Mouse (Mus musculus) macrophage (primary cell): ENCODE data around the gene Lgsn. TPM values are rescaled to one million over a fixed set of nuclear protein-coding genes. Genes with fewer than 3 reads are reported as not detected.

ENCODE experiments used
- H3K27ac ChIP-seq: fragments of 350-480 bp; formaldehyde crosslinking; 2 replicates; pipeline ENCODE4 v1.9.0; 2021
- H3K36me3 ChIP-seq: fragments of 350-480 bp; formaldehyde crosslinking; 2 replicates; pipeline ENCODE4 v1.9.0; 2021; ENCODE audit errors: inconsistent target
- H3K4me3 ChIP-seq: fragments of 350-480 bp; formaldehyde crosslinking; 2 replicates; pipeline ENCODE4 v1.9.0; 2021; ENCODE audit errors: inconsistent target
- H3K79me2 ChIP-seq: fragments of 350-480 bp; formaldehyde crosslinking; 2 replicates; pipeline ENCODE4 v1.9.0; 2021; ENCODE audit errors: inconsistent target
- WGBS: methylation state at CpG from one replicate; pipeline ENCODE4 v1.1.7; 2026; ENCODE audit warnings: inconsistent platforms; ENCODE audit not compliant: missing documents; 5-methylcytosine and 5-hydroxymethylcytosine counted together
- polyA plus RNA-seq: library from polyadenylated mRNA; stranded (reverse); fragments of 250-400 nt; gene quantifications from 3 replicates; pipeline ENCODE4 v1.2.4, GENCODE M21; 2018; ENCODE audit warnings: inconsistent platforms
- total RNA-seq, 78 experiments: library from RNA; depleted of rRNA; stranded (reverse); fragments of 250-400 nt; gene quantifications; 1 replicate in 9 of 78; 2 replicates in 24 of 78; 3 replicates in 43 of 78; 4 replicates in 2 of 78; pipeline ENCODE4 v1.2.4; 2018; ENCODE audit warnings: inconsistent platforms in 56 of 78

Lgsn gene
- total RNA-seq (2018; cell fraction: chromatin; rRNA removed), result not detected
- total RNA-seq (2018; cell fraction: cytosol; rRNA removed), result not detected
- total RNA-seq (2018; cell fraction: nucleus; rRNA removed), result not detected
- polyA plus RNA-seq, result not detected in 3 replicates

GRCm38 (mm10) chr1:31176101-31176500, at the start of gene Lgsn:
Lgsn (plus strand) TSS chr1:31176401.
- Histone ChIP-seq H3K36me3 (no peaks in the 10 kb centered on the region), H3K27ac (no peak within 1 kb of the TSS), H3K4me3 (no peak within 1 kb of the TSS), H3K79me2 (no peaks in the 10 kb centered on the region)
- 78% methylated on average over 5 of the region's 5 CpGs for WGBS

GRCm38 (mm10) chr1:31138387-31138786, 37.8 kb upstream of the Lgsn start:
- H3K4me3 ChIP-seq, result no peak overlapping the region
- no peaks in the 10 kb centered on the region for H3K36me3 ChIP-seq
- WGBS, result 87% methylated on average over 3 of the region's 3 CpGs
- H3K27ac ChIP-seq, result no peak overlapping the region
- no peaks in the 10 kb centered on the region for H3K79me2 ChIP-seq

- Histone ChIP-seq H3K27ac (no peak overlapping the region), H3K4me3 (no peak overlapping the region), H3K36me3 (no peaks in the 10 kb centered on the region), H3K79me2 (no peaks in the 10 kb centered on the region)
- 46% methylated on average over 8 of the region's 8 CpGs for WGBS
Observed at GRCm38 (mm10) chr1:31142288-31143094, 33.7 kb upstream of the Lgsn start.

- WGBS, result 46% methylated on average over 2 of the region's 2 CpGs
Observed at GRCm38 (mm10) chr1:31143571-31143970, 32.6 kb upstream of the Lgsn start.

GRCm38 (mm10) chr1:31149671-31150070, 26.5 kb upstream of the Lgsn start:
- H3K4me3 ChIP-seq, result no peak overlapping the region
- no peaks in the 10 kb centered on the region for H3K36me3 ChIP-seq
- WGBS, result 25% methylated on average over 6 of the region's 6 CpGs
- no peaks in the 10 kb centered on the region for H3K79me2 ChIP-seq
- no peak overlapping the region for H3K27ac ChIP-seq

More at GRCm38 (mm10) chr1:31143571-31143970, 32.6 kb upstream of the Lgsn start:
- Histone ChIP-seq H3K27ac (no peak overlapping the region), H3K79me2 (no peaks in the 10 kb centered on the region), H3K36me3 (no peaks in the 10 kb centered on the region), H3K4me3 (no peak overlapping the region)

- no peak overlapping the region for H3K4me3 ChIP-seq
- no peak overlapping the region for H3K27ac ChIP-seq
- no peaks in the 10 kb centered on the region for H3K36me3 ChIP-seq
- WGBS, result 80% methylated on average over 3 of the region's 3 CpGs
- no peaks in the 10 kb centered on the region for H3K79me2 ChIP-seq
Observed at GRCm38 (mm10) chr1:31150546-31150945, 25.7 kb upstream of the Lgsn start.

GRCm38 (mm10) chr1:31152799-31153426, 23.3 kb upstream of the Lgsn start:
- H3K4me3 ChIP-seq, result no peak overlapping the region
- WGBS, result 72% methylated on average over 2 of the region's 2 CpGs
- no peak overlapping the region for H3K27ac ChIP-seq
- no peaks in the 10 kb centered on the region for H3K79me2 ChIP-seq
- no peaks in the 10 kb centered on the region for H3K36me3 ChIP-seq

GRCm38 (mm10) chr1:31153793-31154349, 22.3 kb upstream of the Lgsn start:
- no peaks in the 10 kb centered on the region for H3K36me3 ChIP-seq
- H3K4me3 ChIP-seq, result no peak overlapping the region
- H3K79me2 ChIP-seq, result no peaks in the 10 kb centered on the region
- no peak overlapping the region for H3K27ac ChIP-seq
- WGBS, result 14% methylated on average over 7 of the region's 7 CpGs

- Histone ChIP-seq H3K79me2 (no peaks in the 10 kb centered on the region), H3K27ac (no peak overlapping the region), H3K4me3 (no peak overlapping the region), H3K36me3 (no peaks in the 10 kb centered on the region)
- 90% methylated on average over 2 of the region's 2 CpGs for WGBS
Observed at GRCm38 (mm10) chr1:31156185-31156584, 20.0 kb upstream of the Lgsn start.

- WGBS, result 90% methylated on average over 2 of the region's 2 CpGs
- Histone ChIP-seq H3K79me2 (no peaks in the 10 kb centered on the region), H3K36me3 (no peaks in the 10 kb centered on the region), H3K27ac (no peak overlapping the region), H3K4me3 (no peak overlapping the region)
Observed at GRCm38 (mm10) chr1:31156884-31157283, 19.3 kb upstream of the Lgsn start.

- Histone ChIP-seq H3K79me2 (no peaks in the 10 kb centered on the region), H3K36me3 (no peaks in the 10 kb centered on the region), H3K27ac (no peak overlapping the region), H3K4me3 (no peak overlapping the region)
- 91% methylated on average over 18 of the region's 18 CpGs for WGBS
Observed at GRCm38 (mm10) chr1:31164527-31165189, 11.5 kb upstream of the Lgsn start.

GRCm38 (mm10) chr1:31165326-31166121, 10.7 kb upstream of the Lgsn start:
- 76% methylated on average over 7 of the region's 7 CpGs for WGBS
- Histone ChIP-seq H3K36me3 (no peaks in the 10 kb centered on the region), H3K79me2 (no peaks in the 10 kb centered on the region), H3K4me3 (no peak overlapping the region), H3K27ac (no peak overlapping the region)

GRCm38 (mm10) chr1:31175401-31175800, 800 bp upstream of the Lgsn start:
- 74% methylated on average over 3 of the region's 3 CpGs for WGBS

GRCm38 (mm10) chr1:31178264-31178663, 2.1 kb downstream of the Lgsn start:
- 85% methylated on average over 1 of the region's 1 CpGs for WGBS
- Histone ChIP-seq H3K4me3 (no peak overlapping the region), H3K36me3 (no peaks in the 10 kb centered on the region), H3K27ac (no peak overlapping the region), H3K79me2 (no peaks in the 10 kb centered on the region)

More at GRCm38 (mm10) chr1:31175401-31175800, 800 bp upstream of the Lgsn start:
- H3K27ac ChIP-seq, result no peak overlapping the region
- no peaks in the 10 kb centered on the region for H3K36me3 ChIP-seq
- no peak overlapping the region for H3K4me3 ChIP-seq
- H3K79me2 ChIP-seq, result no peaks in the 10 kb centered on the region
